Mouse (Mus musculus) hindbrain, embryonic 15.5 days (tissue): ENCODE measurements around the gene Arl6. TPM values are rescaled to one million over a fixed set of nuclear protein-coding genes. Genes with fewer than 3 reads are reported as not detected.

Experiments used
- ATAC-seq: fragments of 200-750 bp; cut with Nextera tagmentation; 2 replicates; pipeline ENCODE4 v1.8.0; 2017; ENCODE audit warnings: low read depth, moderate number of reproducible peaks, moderate TSS enrichment; ENCODE audit not compliant: low FRiP score
- H3K27ac ChIP-seq: fragments of 300-500 bp; sonication (generic); replicated peaks from 2 replicates; pipeline ENCODE4 v1.5.1; 2015; ENCODE audit warnings: mild to moderate bottlenecking, inconsistent platforms
- H3K27me3 ChIP-seq: fragments of 300-500 bp; sonication (generic); 2 replicates; pipeline ENCODE4 v1.6.1; 2015; ENCODE audit warnings: control low read depth, inconsistent platforms
- H3K36me3 ChIP-seq: fragments of 300-500 bp; sonication (generic); 2 replicates; pipeline ENCODE4 v1.6.1; 2015; ENCODE audit warnings: control low read depth, inconsistent platforms
- H3K4me1 ChIP-seq: fragments of 300-500 bp; sonication (generic); replicated peaks from 2 replicates; pipeline ENCODE4 v1.6.1; 2015; ENCODE audit warnings: control low read depth, inconsistent platforms
- H3K4me2 ChIP-seq: fragments of 300-500 bp; sonication (generic); 2 replicates; pipeline ENCODE4 v1.6.1; 2015; ENCODE audit warnings: moderate library complexity, mild to moderate bottlenecking, inconsistent platforms
- H3K4me3 ChIP-seq: fragments of 300-500 bp; sonication (generic); 2 replicates; pipeline ENCODE4 v1.5.1; 2015; ENCODE audit warnings: mild to moderate bottlenecking, inconsistent platforms
- H3K9ac ChIP-seq: fragments of 300-500 bp; sonication (generic); 2 replicates; pipeline ENCODE4 v1.6.1; 2015; ENCODE audit warnings: inconsistent platforms
- H3K9me3 ChIP-seq: fragments of 300-500 bp; sonication (generic); 2 replicates; pipeline ENCODE4 v1.6.1; 2016; ENCODE audit warnings: control low read depth, inconsistent platforms
- WGBS: fragments of 180-500 bp; shearing (Covaris S2); methylation state at CpG from one replicate; pipeline ENCODE4 v1.1.7; 2015; 5-methylcytosine and 5-hydroxymethylcytosine counted together
- polyA plus RNA-seq: library from polyadenylated mRNA; unstranded; fragments of >200 nt; fragmentation: Nextera tagmentation; extraction: Ambion mirVana; gene quantifications from 2 replicates; pipeline ENCODE4 v1.2.1, GENCODE M21; 2015

Arl6 gene
- polyA plus RNA-seq, 1 experiment from 2014 or later: 53.0 TPM

GRCm38 (mm10) chr16:59585706-59586244 lies 53.4 kb downstream of the Arl6 start:
- H3K9ac ChIP-seq: no peak overlapping the region
- H3K36me3 ChIP-seq: no peaks in the 10 kb centered on the region
- no peak for ATAC-seq
- no peaks in the 10 kb centered on the region for H3K27me3 ChIP-seq
- no peak overlapping the region for H3K4me2 ChIP-seq
- no peak overlapping the region for H3K27ac ChIP-seq
- 92% methylated on average over 4 of the region's 4 CpGs for WGBS
- no peaks in the 10 kb centered on the region for H3K4me1 ChIP-seq
- H3K9me3 ChIP-seq: no peaks in the 10 kb centered on the region
- no peak overlapping the region for H3K4me3 ChIP-seq

GRCm38 (mm10) chr16:59583515-59583914 lies 55.7 kb downstream of the Arl6 start:
- Histone ChIP-seq H3K9ac (no peak overlapping the region), H3K4me3 (no peak overlapping the region), H3K9me3 (no peaks in the 10 kb centered on the region), H3K27ac (no peak overlapping the region), H3K36me3 (no peaks in the 10 kb centered on the region), H3K4me1 (no peaks in the 10 kb centered on the region), H3K4me2 (no peak overlapping the region), H3K27me3 (no peaks in the 10 kb centered on the region)
- 84% methylated on average over 5 of the region's 5 CpGs for WGBS
- ATAC-seq: no peak

GRCm38 (mm10) chr16:59579237-59579636 lies 60.0 kb downstream of the Arl6 start:
- no peak for ATAC-seq
- no peaks in the 10 kb centered on the region for H3K36me3 ChIP-seq
- 92% methylated on average over 8 of the region's 8 CpGs for WGBS
- H3K4me1 ChIP-seq: no peaks in the 10 kb centered on the region
- H3K9me3 ChIP-seq: no peaks in the 10 kb centered on the region
- no peaks in the 10 kb centered on the region for H3K27me3 ChIP-seq
- H3K4me3 ChIP-seq: no peak overlapping the region
- no peak overlapping the region for H3K27ac ChIP-seq
- no peak overlapping the region for H3K9ac ChIP-seq
- H3K4me2 ChIP-seq: no peak overlapping the region

GRCm38 (mm10) chr16:59573961-59574360 lies 65.2 kb downstream of the Arl6 start:
- Histone ChIP-seq H3K4me3 (no peak overlapping the region), H3K27ac (no peak overlapping the region), H3K9me3 (no peaks in the 10 kb centered on the region), H3K4me1 (no peaks in the 10 kb centered on the region), H3K27me3 (no peaks in the 10 kb centered on the region), H3K4me2 (no peak overlapping the region), H3K36me3 (no peaks in the 10 kb centered on the region), H3K9ac (no peak overlapping the region)
- no peak for ATAC-seq
- WGBS: 62% methylated on average over 11 of the region's 11 CpGs

GRCm38 (mm10) chr16:59572685-59573084 lies 66.5 kb downstream of the Arl6 start:
- Histone ChIP-seq H3K4me2 (no peak overlapping the region), H3K27me3 (no peaks in the 10 kb centered on the region), H3K4me1 (no peaks in the 10 kb centered on the region), H3K4me3 (no peak overlapping the region), H3K9ac (no peak overlapping the region), H3K27ac (no peak overlapping the region), H3K36me3 (no peaks in the 10 kb centered on the region), H3K9me3 (no peaks in the 10 kb centered on the region)
- no peak for ATAC-seq
- WGBS: 81% methylated on average over 3 of the region's 3 CpGs

GRCm38 (mm10) chr16:59570807-59571206 lies 68.4 kb downstream of the Arl6 start:
- no peaks in the 10 kb centered on the region for H3K36me3 ChIP-seq
- H3K27ac ChIP-seq: no peak overlapping the region
- no peak for ATAC-seq
- no peak overlapping the region for H3K9ac ChIP-seq
- no peak overlapping the region for H3K4me2 ChIP-seq
- H3K4me3 ChIP-seq: no peak overlapping the region
- 95% methylated on average over 8 of the region's 8 CpGs for whole genome bisulfite sequencing
- no peaks in the 10 kb centered on the region for H3K4me1 ChIP-seq
- H3K9me3 ChIP-seq: no peaks in the 10 kb centered on the region
- no peaks in the 10 kb centered on the region for H3K27me3 ChIP-seq

- Histone ChIP-seq H3K4me1 (no peaks in the 10 kb centered on the region), H3K9ac (no peak overlapping the region), H3K4me2 (no peak overlapping the region), H3K9me3 (no peaks in the 10 kb centered on the region), H3K27me3 (no peaks in the 10 kb centered on the region), H3K4me3 (no peak overlapping the region), H3K36me3 (no peaks in the 10 kb centered on the region), H3K27ac (no peak overlapping the region)
- 72% methylated on average over 8 of the region's 8 CpGs for WGBS
- ATAC-seq: no peak
These were observed 69.4 kb downstream of the Arl6 start for GRCm38 (mm10) chr16:59569837-59570236.

GRCm38 (mm10) chr16:59567721-59568381 lies 71.3 kb downstream of the Arl6 start:
- H3K36me3 ChIP-seq: no peaks in the 10 kb centered on the region
- no peak overlapping the region for H3K4me3 ChIP-seq
- H3K9ac ChIP-seq: no peak overlapping the region
- H3K4me1 ChIP-seq: no peaks in the 10 kb centered on the region
- no peak for ATAC-seq
- no peaks in the 10 kb centered on the region for H3K9me3 ChIP-seq
- WGBS: 66% methylated on average over 9 of the region's 10 CpGs
- no peak overlapping the region for H3K4me2 ChIP-seq
- no peak overlapping the region for H3K27ac ChIP-seq
- no peaks in the 10 kb centered on the region for H3K27me3 ChIP-seq

- no peaks in the 10 kb centered on the region for H3K4me1 ChIP-seq
- H3K27me3 ChIP-seq: no peaks in the 10 kb centered on the region
- H3K36me3 ChIP-seq: no peaks in the 10 kb centered on the region
- 93% methylated on average over 4 of the region's 4 CpGs for WGBS
- no peak overlapping the region for H3K9ac ChIP-seq
- H3K9me3 ChIP-seq: no peaks in the 10 kb centered on the region
- no peak overlapping the region for H3K4me3 ChIP-seq
- H3K27ac ChIP-seq: no peak overlapping the region
- no peak for ATAC-seq
- no peak overlapping the region for H3K4me2 ChIP-seq
These were observed 72.8 kb downstream of the Arl6 start for GRCm38 (mm10) chr16:59566437-59566836.

- no peaks in the 10 kb centered on the region for H3K4me1 ChIP-seq
- 59% methylated on average over 2 of the region's 2 CpGs for WGBS
- H3K36me3 ChIP-seq: no peaks in the 10 kb centered on the region
- H3K9me3 ChIP-seq: no peaks in the 10 kb centered on the region
- no peak for ATAC-seq
- H3K4me2 ChIP-seq: no peak overlapping the region
- H3K27me3 ChIP-seq: no peaks in the 10 kb centered on the region
- H3K27ac ChIP-seq: no peak overlapping the region
- H3K4me3 ChIP-seq: no peak overlapping the region
- H3K9ac ChIP-seq: no peak overlapping the region
These were observed 73.6 kb downstream of the Arl6 start for GRCm38 (mm10) chr16:59565631-59566030.

GRCm38 (mm10) chr16:59564025-59564424 lies 75.2 kb downstream of the Arl6 start:
- 82% methylated on average over 5 of the region's 5 CpGs for WGBS
- no peak overlapping the region for H3K4me3 ChIP-seq
- H3K27me3 ChIP-seq: no peaks in the 10 kb centered on the region
- H3K4me2 ChIP-seq: no peak overlapping the region
- H3K9me3 ChIP-seq: no peaks in the 10 kb centered on the region
- no peak overlapping the region for H3K9ac ChIP-seq
- H3K4me1 ChIP-seq: no peaks in the 10 kb centered on the region
- no peak overlapping the region for H3K27ac ChIP-seq
- ATAC-seq: no peak
- no peaks in the 10 kb centered on the region for H3K36me3 ChIP-seq
